Comparison of ENCODE assay signal across 12 mouse cellular contexts in the genomic region with DNA sequence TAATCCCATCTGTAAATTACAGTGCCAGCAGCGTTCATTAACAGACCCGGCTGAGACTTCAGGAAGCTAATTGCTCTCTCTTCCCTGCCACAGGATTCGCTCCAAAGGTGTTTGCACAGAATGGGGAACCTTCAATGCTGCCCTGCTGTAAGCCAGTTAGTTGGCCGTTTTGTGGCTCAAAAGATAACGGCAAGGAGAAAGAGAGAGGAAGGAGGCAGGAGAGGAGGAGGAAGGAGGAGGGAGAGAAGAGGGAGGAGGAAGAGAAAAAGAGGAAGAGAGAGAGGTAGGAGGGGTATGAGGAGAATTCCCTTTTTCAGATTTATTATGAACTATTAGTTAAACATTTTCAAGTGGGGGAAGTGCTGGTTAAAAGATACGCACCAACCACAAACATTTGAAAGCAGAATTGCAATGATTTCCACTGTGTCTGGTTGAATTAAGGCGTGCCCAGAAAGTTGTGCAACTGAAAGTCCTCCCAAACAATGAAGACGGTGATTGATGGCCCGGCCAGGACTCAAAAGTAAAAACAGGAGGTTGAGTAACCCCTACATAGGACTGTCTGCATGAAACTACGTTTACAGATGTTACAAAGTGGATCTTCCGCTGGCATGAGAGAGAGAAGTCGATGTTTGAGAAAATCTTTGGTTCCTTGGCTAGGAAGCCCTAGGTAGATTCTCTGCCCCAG.
DNase-seq lines count a peak whose midpoint lies in the region; ATAC-seq and TF ChIP-seq lines count a peak whose summit lies in the region.
"Had no signal": no experiment of that assay in that cellular context is flagged by ENCODE, and none has a peak within 500 bp of the region (broad histone marks: within the 10 kb centered on the region; RNA-seq: fewer than 3 reads in every experiment).

No protein-coding gene starts in this region.

- H3K9ac ChIP-seq in kidney, embryonic 16.5 days (replicated peaks; ENCODE audit: low read length) = no peak overlapping the region
- H3K9ac ChIP-seq in intestine, embryonic 15.5 days = no peak overlapping the region
- no peak overlapping the region for H3K9ac ChIP-seq in lung, postnatal 0 days (replicated peaks; ENCODE audit: low read depth)
- H3K9ac ChIP-seq in stomach, postnatal 0 days (ENCODE audit: low read length) = no peak overlapping the region
- H3K9ac ChIP-seq in midbrain, embryonic 16.5 days (ENCODE audit: low read depth, low read length) = no peak overlapping the region
- H3K9ac ChIP-seq: midbrain, embryonic 13.5 days had no signal

- TF ChIP-seq EP300 in lung, postnatal 0 days (IDR thresholded peaks at IDR 0.05) = peak; percentile 54
- TF ChIP-seq EP300 in stomach, postnatal 0 days (optimal IDR thresholded peaks at IDR 0.05) = no peak

- DNase-seq in kidney, postnatal 10 days = no peak
- peak; percentile 86 for DNase-seq in lung, postnatal 0 days (ENCODE audit: low spot score)
- peak; percentile 24 for DNase-seq in stomach, postnatal 0 days (ENCODE audit: low spot score)
- no peak for DNase-seq in frontal cortex, adult 2 months (ENCODE audit: extremely low spot score in 1 of 2, low spot score in 1 of 2)
- DNase-seq in gastrocnemius, postnatal 10 days = no peak
- DNase-seq: kidney, postnatal 4 days; thymus, postnatal 4 days had no signal

- no peak overlapping the region for H3K4me3 ChIP-seq in kidney, embryonic 16.5 days (ENCODE audit: low read length)
- H3K4me3 ChIP-seq in intestine, embryonic 15.5 days (replicated peaks) = no peak overlapping the region
- H3K4me3 ChIP-seq in lung, postnatal 0 days (ENCODE audit: low read depth, low read length) = no peak overlapping the region
- H3K4me3 ChIP-seq in stomach, postnatal 0 days (ENCODE audit: low read depth, low read length) = no peak overlapping the region
- H3K4me3 ChIP-seq in midbrain, embryonic 16.5 days (ENCODE audit: low read depth, low read length) = no peak overlapping the region
- H3K4me3 ChIP-seq: midbrain, embryonic 13.5 days had no signal

- 41% methylated on average over 12 of the region's 12 CpGs for WGBS in kidney, embryonic 16.5 days
- 28% methylated on average over 12 of the region's 12 CpGs for WGBS in intestine, embryonic 15.5 days
- 20% methylated on average over 12 of the region's 12 CpGs for WGBS in lung, postnatal 0 days
- 21% methylated on average over 12 of the region's 12 CpGs for WGBS in stomach, postnatal 0 days
- WGBS in midbrain, embryonic 16.5 days = 73% methylated on average over 12 of the region's 12 CpGs

- no peaks in the 10 kb centered on the region for H3K36me3 ChIP-seq in kidney, embryonic 16.5 days (ENCODE audit: insufficient read depth, low read length)
- no peaks in the 10 kb centered on the region for H3K36me3 ChIP-seq in intestine, embryonic 15.5 days
- no peaks in the 10 kb centered on the region for H3K36me3 ChIP-seq in lung, postnatal 0 days (ENCODE audit: insufficient read depth, low read length)
- no peaks in the 10 kb centered on the region for H3K36me3 ChIP-seq in stomach, postnatal 0 days (ENCODE audit: control insufficient read depth, insufficient read depth, low read length)
- H3K36me3 ChIP-seq in midbrain, embryonic 16.5 days (ENCODE audit: control insufficient read depth, insufficient read depth, low read length) = no peaks in the 10 kb centered on the region
- H3K36me3 ChIP-seq: G1E; midbrain, embryonic 13.5 days had no signal

- no peak overlapping the region for H3K27ac ChIP-seq in kidney, embryonic 16.5 days (ENCODE audit: low read length)
- H3K27ac ChIP-seq in intestine, embryonic 15.5 days = no peak overlapping the region
- H3K27ac ChIP-seq in lung, postnatal 0 days (ENCODE audit: low read length) = peak overlapping the region; percentile 52; the same call in 1 of the 2 replicates
- H3K27ac ChIP-seq in stomach, postnatal 0 days (replicated peaks) = no peak overlapping the region
- H3K27ac ChIP-seq in midbrain, embryonic 16.5 days (ENCODE audit: low read length) = no peak overlapping the region
- H3K27ac ChIP-seq: midbrain, embryonic 13.5 days had no signal

- peak overlapping the region; percentile 27; the same call in 1 of the 2 replicates for H3K4me2 ChIP-seq in kidney, embryonic 16.5 days (replicated peaks; ENCODE audit: low read depth, low read length)
- peak overlapping the region; percentile 42 for H3K4me2 ChIP-seq in intestine, embryonic 15.5 days (replicated peaks)
- 0 out of 2 replicates have a peak overlapping the region, but pooled peaks have one; percentile 9 for H3K4me2 ChIP-seq in lung, postnatal 0 days (replicated peaks; ENCODE audit: low read depth, low read length)
- H3K4me2 ChIP-seq in stomach, postnatal 0 days (replicated peaks; ENCODE audit: low read depth) = no peak overlapping the region
- no peak overlapping the region for H3K4me2 ChIP-seq in midbrain, embryonic 16.5 days (ENCODE audit: low read length)
- H3K4me2 ChIP-seq: midbrain, embryonic 13.5 days had no signal

- H3K9me3 ChIP-seq in kidney, embryonic 16.5 days (ENCODE audit: low read length) = no peaks in the 10 kb centered on the region
- no peaks in the 10 kb centered on the region for H3K9me3 ChIP-seq in intestine, embryonic 15.5 days
- no peaks in the 10 kb centered on the region for H3K9me3 ChIP-seq in lung, postnatal 0 days (ENCODE audit: low read length)
- H3K9me3 ChIP-seq in stomach, postnatal 0 days (ENCODE audit: control insufficient read depth, low read length) = no peaks in the 10 kb centered on the region
- H3K9me3 ChIP-seq in midbrain, embryonic 16.5 days (replicated peaks; ENCODE audit: control insufficient read depth, low read length, poor library complexity, severe bottlenecking) = no peaks in the 10 kb centered on the region
- H3K9me3 ChIP-seq: G1E; midbrain, embryonic 13.5 days had no signal

- ATAC-seq in kidney, embryonic 16.5 days (ENCODE audit: low FRiP score, low TSS enrichment) = no peak
- ATAC-seq in intestine, embryonic 15.5 days = peak; percentile 46
- peak; percentile 67 for ATAC-seq in lung, postnatal 0 days
- no peak for ATAC-seq in stomach, postnatal 0 days (ENCODE audit: low FRiP score, low TSS enrichment)
- ATAC-seq in midbrain, embryonic 16.5 days = no peak
- ATAC-seq: midbrain, embryonic 13.5 days had no signal

- H3K4me1 ChIP-seq in kidney, embryonic 16.5 days (ENCODE audit: insufficient read depth, low read length) = peaks cover 29% of the 10 kb centered on the region
- H3K4me1 ChIP-seq in intestine, embryonic 15.5 days (replicated peaks) = peaks cover 20% of the 10 kb centered on the region; the same call in 1 of the 2 replicates
- H3K4me1 ChIP-seq in lung, postnatal 0 days (ENCODE audit: insufficient read depth, low read depth, low read length) = peaks cover 5% of the 10 kb centered on the region; the same call in 1 of the 2 replicates
- H3K4me1 ChIP-seq in stomach, postnatal 0 days (replicated peaks; ENCODE audit: control insufficient read depth, insufficient read depth) = no peaks in the 10 kb centered on the region
- H3K4me1 ChIP-seq in midbrain, embryonic 16.5 days (ENCODE audit: control insufficient read depth, insufficient read depth, low read length) = no peaks in the 10 kb centered on the region

- H3K27me3 ChIP-seq in kidney, embryonic 16.5 days (ENCODE audit: insufficient read depth, low read length) = no peaks in the 10 kb centered on the region
- H3K27me3 ChIP-seq in intestine, embryonic 15.5 days (replicated peaks) = no peaks in the 10 kb centered on the region
- no peaks in the 10 kb centered on the region for H3K27me3 ChIP-seq in lung, postnatal 0 days (replicated peaks; ENCODE audit: insufficient read depth, low read length)
- no peaks in the 10 kb centered on the region for H3K27me3 ChIP-seq in stomach, postnatal 0 days (ENCODE audit: control insufficient read depth, insufficient read depth, low read length)
- H3K27me3 ChIP-seq in midbrain, embryonic 16.5 days (ENCODE audit: control insufficient read depth, insufficient read depth, low read depth, low read length) = no peaks in the 10 kb centered on the region
- H3K27me3 ChIP-seq: midbrain, embryonic 13.5 days had no signal

- TF ChIP-seq CTCF in lung, postnatal 0 days (IDR thresholded peaks at IDR 0.05) = no peak
- no peak for TF ChIP-seq CTCF in stomach, postnatal 0 days (IDR thresholded peaks at IDR 0.05; ENCODE audit: low read depth)

Comparison
In these comparisons a context has a peak if more than half of its experiments do, and no peak if none do; other contexts are left out.
1. ATAC-seq: peak in intestine, embryonic 15.5 days (single experiment) and lung, postnatal 0 days (single experiment); none in kidney, embryonic 16.5 days (single experiment), stomach, postnatal 0 days (single experiment) and midbrain, embryonic 16.5 days (single experiment).
2. H3K4me2 ChIP-seq: peak in kidney, embryonic 16.5 days (single experiment), intestine, embryonic 15.5 days (single experiment) and lung, postnatal 0 days (single experiment); none in stomach, postnatal 0 days (single experiment) and midbrain, embryonic 16.5 days (single experiment).
3. DNase-seq: peak in lung, postnatal 0 days (single experiment) and stomach, postnatal 0 days (single experiment); none in kidney, postnatal 10 days (single experiment), frontal cortex, adult 2 months (0 of 2) and gastrocnemius, postnatal 10 days (single experiment).